In the genomic region with DNA sequence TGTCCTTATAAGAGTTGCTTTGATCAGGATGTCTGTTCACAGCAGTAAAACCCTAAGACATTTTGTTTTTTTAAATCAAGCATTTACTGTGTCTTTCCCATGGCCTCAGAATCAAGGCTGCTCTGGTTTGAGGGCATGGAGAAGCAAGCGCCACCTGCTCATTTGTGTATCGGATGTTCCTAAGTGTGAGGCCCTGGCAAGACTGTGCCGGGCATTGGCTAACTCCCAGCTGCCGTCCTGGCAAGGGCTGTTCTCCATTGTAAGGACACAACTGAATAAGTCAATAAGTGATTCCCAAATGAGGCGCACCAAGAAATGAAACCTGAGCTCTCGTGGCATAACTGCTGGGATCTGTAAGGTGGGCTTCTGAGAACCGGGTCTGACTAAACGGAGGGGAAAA, we compare ENCODE assay signal across 22 mouse cellular contexts. TPM values are rescaled to one million over a fixed set of nuclear protein-coding genes. Genes with fewer than 3 reads are reported as not detected.
DNase-seq lines count a peak whose midpoint lies in the region; ATAC-seq and TF ChIP-seq lines count a peak whose summit lies in the region.
"Had no signal": no experiment of that assay in that cellular context is flagged by ENCODE, and none has a peak within 500 bp of the region (broad histone marks: within the 10 kb centered on the region; RNA-seq: fewer than 3 reads in every experiment).

No protein-coding gene starts in this region.

- H3K27ac ChIP-seq in liver, adult 2 months (replicated peaks; ENCODE audit: insufficient read depth, low read depth, low read length), result no peak overlapping the region
- H3K27ac ChIP-seq in liver, embryonic 11.5 days (ENCODE audit: low read depth, low read length), result no peak overlapping the region
- H3K27ac ChIP-seq: hindbrain, embryonic 10.5 days; layer of hippocampus, adult 2 months; liver, embryonic 15.5 days; lung, embryonic 15.5 days had no signal

- 0 out of 2 replicates have a peak, but pooled peaks cover under 1% of the 10 kb centered on the region for H3K9me3 ChIP-seq in liver, embryonic 11.5 days (ENCODE audit: control insufficient read depth, low read length)
- H3K9me3 ChIP-seq: hindbrain, embryonic 10.5 days; liver, embryonic 15.5 days; lung, embryonic 15.5 days had no signal

- no peak overlapping the region for H3K4me2 ChIP-seq in liver, embryonic 11.5 days
- H3K4me2 ChIP-seq: liver, embryonic 15.5 days; lung, embryonic 15.5 days had no signal

- H3K9ac ChIP-seq in liver, adult 2 months (ENCODE audit: low read depth, low read length), result no peak overlapping the region
- no peak overlapping the region for H3K9ac ChIP-seq in liver, embryonic 11.5 days (ENCODE audit: low read depth, low read length)
- H3K9ac ChIP-seq: liver, embryonic 15.5 days; lung, embryonic 15.5 days had no signal

- peak; percentile 10 for DNase-seq in liver, adult 2 months (ENCODE audit: extremely low read depth, low read depth, low spot score)
- DNase-seq in liver, embryonic 11.5 days (ENCODE audit: low spot score), result no peak
- peak; percentile 51 for DNase-seq in cerebellum, adult 11-12 months
- DNase-seq in cerebellum, adult 9-11 months, result peak; percentile 54
- no peak for DNase-seq in yolk sac, embryonic 10.5 days (ENCODE audit: low spot score)
- DNase-seq in layer of hippocampus, postnatal 10 days (ENCODE audit: low spot score in 2 of 2), result no peak
- no peak for DNase-seq in gastrocnemius, postnatal 14 days
- DNase-seq: adrenal gland, adult 8-10 months; kidney, postnatal 25 days; layer of hippocampus, postnatal 36 days; lung, postnatal 4 days; midbrain, embryonic 14.5 days had no signal

- TF ChIP-seq POLR2A in liver, adult 2 months (IDR thresholded peaks at IDR 0.05; ENCODE audit: extremely low read depth, insufficient read depth, low read length), result no peak

- no peak for ATAC-seq in liver, embryonic 11.5 days (replicated peaks; ENCODE audit: low FRiP score)
- ATAC-seq: activated CD4-positive, CD25-positive, alpha-beta regulatory T cell, adult 4 months; forebrain, embryonic 14.5 days; intestine, postnatal 0 days had no signal

- no peaks in the 10 kb centered on the region for H3K4me1 ChIP-seq in liver, adult 2 months (ENCODE audit: control insufficient read depth, insufficient read depth, low read length)
- no peaks in the 10 kb centered on the region for H3K4me1 ChIP-seq in liver, embryonic 11.5 days (replicated peaks; ENCODE audit: control insufficient read depth, insufficient read depth, low read length)
- H3K4me1 ChIP-seq: hindbrain, embryonic 10.5 days; liver, embryonic 15.5 days; lung, embryonic 15.5 days had no signal

- TF ChIP-seq CTCF in liver, adult 2 months (IDR thresholded peaks at IDR 0.05; ENCODE audit: low read depth, low read length), result no peak

- intact Hi-C loops in gastrocnemius, postnatal 14 days (cut with DNase I; ENCODE audit: low total_unique reads), result no loop called here

- no peak overlapping the region for H3K4me3 ChIP-seq in liver, adult 2 months (ENCODE audit: insufficient read depth, low read depth, low read length)
- H3K4me3 ChIP-seq in liver, embryonic 11.5 days (ENCODE audit: low read depth, low read length), result no peak overlapping the region
- H3K4me3 ChIP-seq: hindbrain, embryonic 10.5 days; layer of hippocampus, adult 2 months; liver, embryonic 15.5 days; lung, embryonic 15.5 days had no signal

- no peaks in the 10 kb centered on the region for H3K79me2 ChIP-seq in liver, adult 2 months (ENCODE audit: control insufficient read depth, insufficient read depth, low read length)

- no peaks in the 10 kb centered on the region for H3K27me3 ChIP-seq in liver, adult 2 months (ENCODE audit: control insufficient read depth, insufficient read depth, low read length)
- H3K27me3 ChIP-seq in liver, embryonic 11.5 days (replicated peaks; ENCODE audit: control insufficient read depth, insufficient read depth, low read length), result no peaks in the 10 kb centered on the region
- H3K27me3 ChIP-seq: liver, embryonic 15.5 days; lung, embryonic 15.5 days had no signal

- 93% methylated on average over 8 of the region's 8 CpGs for WGBS in liver, adult 2 months
- 90% methylated on average over 8 of the region's 8 CpGs for WGBS in liver, embryonic 11.5 days

- no peaks in the 10 kb centered on the region for H3K36me3 ChIP-seq in liver, adult 2 months (ENCODE audit: control insufficient read depth, insufficient read depth, low read length)
- H3K36me3 ChIP-seq in liver, embryonic 11.5 days (ENCODE audit: control insufficient read depth, insufficient read depth, low read length), result no peaks in the 10 kb centered on the region
- H3K36me3 ChIP-seq: hindbrain, embryonic 10.5 days; liver, embryonic 15.5 days; lung, embryonic 15.5 days had no signal

RNA-seq across cellular contexts. Expression of gene Rxfp1, which starts 31.2 kb away (rescaled TPM):
- total RNA-seq in liver, adult 2 months (2014; rRNA removed), result not detected in 2 replicates
- not detected in 2 replicates for polyA plus RNA-seq in liver, adult 2 months (2012; rRNA removed)
- polyA plus RNA-seq in liver, embryonic 11.5 days (2014; fragmentation: Nextera tagmentation; extraction: Ambion mirVana), result 0.14 and 0.29 TPM in 2 replicates
- total RNA-seq in layer of hippocampus, postnatal 10 days (2021), result 10 to 100 TPM; 24.8 to 38.1 TPM
- total RNA-seq in gastrocnemius, postnatal 14 days (2021), result not detected
- total RNA-seq: megakaryocyte-erythroid progenitor cell, adult 5-6 weeks had no signal
- polyA plus RNA-seq: activated CD4-positive, CD25-positive, alpha-beta regulatory T cell, adult 4 months; C2C12; hindbrain, embryonic 10.5 days; kidney, embryonic 14.5 days; liver, embryonic 15.5 days; midbrain, embryonic 14.5 days had no signal

Comparison
In these comparisons a context has a peak if more than half of its experiments do, and no peak if none do; other contexts are left out.
1. DNase-seq: peak in liver, adult 2 months (single experiment), cerebellum, adult 11-12 months (single experiment) and cerebellum, adult 9-11 months (single experiment); none in liver, embryonic 11.5 days (single experiment), yolk sac, embryonic 10.5 days (single experiment), layer of hippocampus, postnatal 10 days (0 of 2) and gastrocnemius, postnatal 14 days (single experiment).
2. RNA of gene Rxfp1, which starts 31.2 kb away (total RNA-seq): 24.8 to 38.1 TPM in layer of hippocampus, postnatal 10 days; not detected in gastrocnemius, postnatal 14 days and not detected in liver, adult 2 months; every median in the first group is over 10 times any median in the second.